Mouse (Mus musculus) olfactory bulb, adult 2 months (tissue): ENCODE data around the gene Ccdc149.

Experiments
- CTCF ChIP-seq: fragments of 200-500 bp; IDR thresholded peaks from 2 replicates; pipeline ENCODE4 v1.5.1; 2012; ENCODE audit warnings: low read depth, mild to moderate bottlenecking, low read length, moderate library complexity; ENCODE audit not compliant: insufficient read depth
- POLR2A ChIP-seq: fragments of 200-500 bp; IDR thresholded peaks from 2 replicates; pipeline ENCODE4 v1.6.1; 2012; ENCODE audit warnings: mild to moderate bottlenecking, low read depth, low read length, moderate library complexity; ENCODE audit not compliant: insufficient read depth

DNA sequence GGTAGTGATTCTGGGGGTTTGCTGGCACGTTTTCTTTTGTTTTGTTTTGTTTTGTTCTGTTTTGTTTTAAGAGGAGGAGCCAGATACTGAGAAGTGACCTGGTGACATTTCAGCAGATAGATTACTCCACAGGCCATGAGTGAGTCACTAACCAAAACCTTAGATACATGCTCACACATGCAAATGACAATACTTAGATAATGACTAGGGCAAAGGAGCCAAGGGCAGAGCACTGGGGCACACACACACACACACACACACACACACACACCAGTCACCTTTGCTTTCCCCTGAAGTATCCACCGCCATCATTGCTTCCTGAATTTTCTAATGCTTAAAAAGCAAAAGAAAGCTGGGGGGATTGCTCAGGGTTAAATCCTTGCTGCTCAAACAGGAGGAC is 54.8 kb downstream of the Ccdc149 start:
- TF ChIP-seq CTCF (no peak), POLR2A (no peak)
